Mouse (Mus musculus): Measurements from ENCODE around the gene Ppp1r13b.

Gene Ppp1r13b

GRCm38 (mm10) chr12:111791474-111792104, 116.3 kb downstream of the Ppp1r13b start:
- no peak for DNase-seq (ENCODE audit: low spot score)

GRCm38 (mm10) chr12:111790631-111791030, 117.3 kb downstream of the Ppp1r13b start:
- no peak for DNase-seq (ENCODE audit: low spot score)

GRCm38 (mm10) chr12:111790090-111790489, 117.8 kb downstream of the Ppp1r13b start:
- no peak for DNase-seq (ENCODE audit: low spot score)

DNA sequence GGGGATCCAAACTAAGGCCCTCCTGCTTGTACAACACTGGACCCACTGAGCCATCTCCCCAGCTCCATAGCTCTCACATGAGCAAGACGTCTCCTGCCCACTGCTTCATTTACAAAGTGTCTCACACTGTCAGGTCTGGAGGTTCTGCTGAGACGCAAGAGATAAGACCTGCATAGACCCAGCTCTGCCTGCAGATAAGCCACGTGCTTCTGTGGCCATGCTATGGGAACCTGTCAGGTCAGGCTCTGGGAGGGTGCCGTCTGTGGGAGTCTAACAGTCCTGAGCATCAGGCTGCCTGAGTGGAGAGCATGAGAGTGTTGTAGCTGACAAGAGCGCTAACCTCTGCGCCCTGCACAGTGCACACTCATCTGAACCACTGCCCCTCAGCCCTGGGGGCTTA, 120.9 kb downstream of the Ppp1r13b start:
- no peak for DNase-seq (ENCODE audit: low spot score)

GRCm38 (mm10) chr12:111785174-111785573, 122.7 kb downstream of the Ppp1r13b start:
- no peak for DNase-seq (ENCODE audit: low spot score)

DNA sequence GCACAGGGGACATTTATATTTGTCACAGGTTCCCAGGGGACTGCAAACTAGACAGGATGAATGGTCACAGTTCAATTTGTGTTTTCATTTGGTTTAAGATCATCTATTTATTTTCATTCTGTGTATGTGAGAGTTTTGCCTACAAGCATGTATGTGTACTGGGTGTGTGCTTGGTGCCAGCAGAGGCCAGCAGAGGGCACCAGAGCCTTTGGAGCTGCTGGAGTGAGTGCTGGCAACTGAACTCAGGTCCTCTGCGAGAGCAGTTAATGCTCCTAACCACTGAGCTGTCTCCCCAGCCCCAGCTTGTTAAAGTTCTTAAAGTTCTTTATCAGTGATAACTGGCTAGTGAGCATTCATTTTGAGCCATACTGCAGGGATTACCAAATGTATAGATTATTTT, 128.4 kb downstream of the Ppp1r13b start:
- no peak for DNase-seq (ENCODE audit: low spot score)

All from testis, postnatal 14 days (tissue).